Mouse (Mus musculus) lung, embryonic 16.5 days (tissue): Measurements from ENCODE around the gene Mybpc3. TPM values are rescaled to one million over a fixed set of nuclear protein-coding genes. Genes with fewer than 3 reads are reported as not detected.
"Not testable (repeated sequence)": the region's sequence is repeated elsewhere in the genome, so short reads cannot be mapped to it uniquely, and the experiment has no call there.

Experiments
- ATAC-seq: fragments of 200-750 bp; cut with Nextera tagmentation; 2 replicates; pipeline ENCODE4 v1.8.0; 2017; ENCODE audit warnings: low read depth, mild to moderate bottlenecking, moderate library complexity
- H3K27ac ChIP-seq: fragments of 300-500 bp; sonication (generic); 2 replicates; pipeline ENCODE4 v1.5.1; 2014; ENCODE audit warnings: mild to moderate bottlenecking, control low read depth, low read length
- H3K27me3 ChIP-seq: fragments of 300-500 bp; sonication (generic); 2 replicates; pipeline ENCODE4 v1.6.1; 2014; ENCODE audit warnings: low read depth, low read length, mixed read lengths; ENCODE audit not compliant: control insufficient read depth, insufficient read depth
- H3K36me3 ChIP-seq: fragments of 300-500 bp; sonication (generic); 2 replicates; pipeline ENCODE4 v1.6.1; 2014; ENCODE audit warnings: low read length; ENCODE audit not compliant: control insufficient read depth, insufficient read depth
- H3K4me1 ChIP-seq: fragments of 300-500 bp; sonication (generic); replicated peaks from 2 replicates; pipeline ENCODE4 v1.6.1; 2014; ENCODE audit warnings: low read length, mixed read lengths; ENCODE audit not compliant: control insufficient read depth, insufficient read depth
- H3K4me2 ChIP-seq: fragments of 300-500 bp; sonication (generic); 2 replicates; pipeline ENCODE4 v1.6.1; 2014; ENCODE audit warnings: low read depth, low read length, control low read depth
- H3K4me3 ChIP-seq: fragments of 300-500 bp; sonication (generic); 2 replicates; pipeline ENCODE4 v1.5.1; 2014; ENCODE audit warnings: mild to moderate bottlenecking, low read length, control low read depth
- H3K9ac ChIP-seq: fragments of 300-500 bp; sonication (generic); 2 replicates; pipeline ENCODE4 v1.6.1; 2014; ENCODE audit warnings: low read length, control low read depth
- H3K9me3 ChIP-seq: fragments of 300-500 bp; sonication (generic); 2 replicates; pipeline ENCODE4 v1.6.1; 2016; ENCODE audit warnings: low read length; ENCODE audit not compliant: control insufficient read depth
- WGBS: fragments of 180-500 bp; shearing (Covaris S2); extraction: QIAGEN DNeasy Blood & Tissue Kit; methylation state at CpG from one replicate; pipeline ENCODE4 v1.1.7; 2014; 5-methylcytosine and 5-hydroxymethylcytosine counted together
- polyA plus RNA-seq: library from polyadenylated mRNA; unstranded; fragments of >200 nt; fragmentation: Nextera tagmentation; extraction: Ambion mirVana; gene quantifications from 2 replicates; pipeline ENCODE4 v1.2.1, GENCODE M21; 2015

Gene Mybpc3
- polyA plus RNA-seq, 1 experiment from 2014 or later: 18.0 TPM

DNA sequence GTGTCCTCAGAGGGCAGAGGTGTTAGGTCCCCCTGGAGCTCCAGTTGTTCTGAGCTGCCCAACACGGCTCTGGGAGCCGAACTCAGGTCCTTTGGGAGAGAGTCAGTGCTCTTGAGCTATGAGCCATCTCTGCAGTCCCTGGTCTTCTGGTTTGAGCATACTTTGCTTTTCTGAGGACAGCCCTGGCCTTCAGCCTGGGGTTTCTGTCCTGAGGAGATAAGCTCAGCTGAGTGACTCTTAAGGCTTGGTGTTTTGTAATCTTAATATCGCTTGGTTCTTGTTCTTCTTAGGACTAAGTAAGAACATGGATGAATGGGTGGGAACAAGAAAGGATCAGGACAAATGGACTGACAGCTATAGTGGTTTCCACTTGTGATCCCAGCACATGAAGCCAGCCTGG, 9.8 kb upstream of the Mybpc3 start:
- Histone ChIP-seq H3K9me3 (no peaks in the 10 kb centered on the region), H3K4me1 (no peaks in the 10 kb centered on the region), H3K4me3 (no peak overlapping the region), H3K27ac (no peak overlapping the region), H3K27me3 (no peaks in the 10 kb centered on the region), H3K36me3 (no peaks in the 10 kb centered on the region), H3K9ac (no peak overlapping the region), H3K4me2 (no peak overlapping the region)
- no peak for ATAC-seq
- 73% methylated on average over 3 of the region's 3 CpGs for WGBS

DNA sequence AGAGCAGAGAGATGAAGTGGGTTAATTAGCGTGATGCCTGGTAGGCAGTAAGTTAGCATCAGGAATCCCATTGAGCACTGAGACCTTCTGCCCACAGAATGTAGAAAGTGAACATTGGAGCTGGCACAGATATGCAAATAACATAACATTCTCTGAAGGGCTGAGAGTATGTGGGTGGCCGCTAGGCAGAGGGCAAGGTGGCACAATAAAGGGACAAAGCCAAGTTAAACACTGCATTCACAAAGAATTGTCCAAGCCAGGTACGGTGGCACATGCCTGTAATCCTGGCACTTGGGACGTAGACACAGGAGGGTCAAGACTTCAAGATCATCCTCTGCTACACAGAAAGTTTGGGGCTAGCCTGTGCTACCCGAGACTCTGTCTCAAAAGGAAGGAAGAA, 8.7 kb upstream of the Mybpc3 start:
- no peak overlapping the region for H3K4me3 ChIP-seq
- no peaks in the 10 kb centered on the region for H3K27me3 ChIP-seq
- 69% methylated on average over 5 of the region's 5 CpGs for WGBS
- no peak overlapping the region for H3K9ac ChIP-seq
- no peaks in the 10 kb centered on the region for H3K36me3 ChIP-seq
- H3K27ac ChIP-seq: no peak overlapping the region
- no peak overlapping the region for H3K4me2 ChIP-seq
- no peaks in the 10 kb centered on the region for H3K9me3 ChIP-seq
- no peak for ATAC-seq
- no peaks in the 10 kb centered on the region for H3K4me1 ChIP-seq

DNA sequence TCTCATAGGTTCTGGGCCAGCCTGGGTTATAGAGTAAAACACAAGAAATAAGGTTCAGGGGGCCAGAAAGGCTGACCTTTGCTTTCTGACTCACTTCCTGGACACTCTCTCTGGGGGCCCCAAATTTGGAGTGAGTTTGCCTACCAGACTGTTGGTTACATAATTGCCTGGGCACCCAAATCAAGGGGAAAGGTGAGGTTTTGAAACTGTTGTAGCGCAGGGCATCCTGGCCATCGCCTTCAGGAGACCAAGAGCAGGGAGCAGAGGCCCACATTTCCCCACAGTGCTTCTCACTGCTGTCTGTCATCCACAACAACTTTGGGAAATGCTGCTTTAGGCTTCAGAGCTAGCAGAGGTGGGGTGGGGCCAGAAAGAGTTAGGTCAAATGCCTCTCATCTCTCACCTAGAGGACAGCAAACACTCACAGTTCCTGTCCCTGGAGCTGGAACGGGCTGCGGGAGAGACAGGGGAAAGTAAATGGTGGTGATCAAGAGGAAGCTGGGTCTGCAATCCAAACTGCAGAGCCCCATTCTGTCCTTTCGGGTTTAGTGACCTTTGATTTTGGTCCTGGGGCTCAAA, 8.0 kb upstream of the Mybpc3 start:
- Histone ChIP-seq H3K36me3 (no peaks in the 10 kb centered on the region), H3K9me3 (no peaks in the 10 kb centered on the region), H3K9ac (no peak overlapping the region), H3K27me3 (no peaks in the 10 kb centered on the region), H3K4me1 (no peaks in the 10 kb centered on the region), H3K4me3 (no peak overlapping the region), H3K27ac (no peak overlapping the region), H3K4me2 (no peak overlapping the region)
- 66% methylated on average over 5 of the region's 5 CpGs for WGBS
- ATAC-seq: no peak

DNA sequence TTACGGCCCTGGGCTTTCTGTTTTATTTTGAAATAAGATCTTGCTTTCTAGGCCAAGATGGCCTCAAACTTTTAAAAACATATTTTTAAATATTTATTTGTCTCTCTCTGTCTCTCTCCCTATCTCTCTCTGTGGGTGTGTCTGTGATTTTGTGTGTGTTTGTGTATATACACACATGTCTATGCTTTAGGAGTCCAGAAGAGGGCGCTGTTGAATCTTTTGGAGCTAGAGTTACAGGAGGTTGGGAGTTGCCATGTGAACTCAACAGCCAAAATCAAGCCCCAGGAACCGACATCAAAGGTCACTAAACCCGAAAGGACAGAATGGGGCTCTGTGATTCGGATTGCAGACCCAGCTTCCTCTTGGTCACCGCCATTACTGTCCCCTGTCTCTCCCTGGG, 7.5 kb upstream of the Mybpc3 start:
- H3K4me3 ChIP-seq: no peak overlapping the region
- H3K36me3 ChIP-seq: no peaks in the 10 kb centered on the region
- H3K27ac ChIP-seq: no peak overlapping the region
- H3K27me3 ChIP-seq: no peaks in the 10 kb centered on the region
- peaks cover 2% of the 10 kb centered on the region; the same call in 1 of the 2 replicates for H3K4me1 ChIP-seq
- ATAC-seq: no peak
- H3K9me3 ChIP-seq: no peaks in the 10 kb centered on the region
- WGBS: 84% methylated on average over 6 of the region's 6 CpGs
- H3K4me2 ChIP-seq: no peak overlapping the region
- H3K9ac ChIP-seq: no peak overlapping the region

DNA sequence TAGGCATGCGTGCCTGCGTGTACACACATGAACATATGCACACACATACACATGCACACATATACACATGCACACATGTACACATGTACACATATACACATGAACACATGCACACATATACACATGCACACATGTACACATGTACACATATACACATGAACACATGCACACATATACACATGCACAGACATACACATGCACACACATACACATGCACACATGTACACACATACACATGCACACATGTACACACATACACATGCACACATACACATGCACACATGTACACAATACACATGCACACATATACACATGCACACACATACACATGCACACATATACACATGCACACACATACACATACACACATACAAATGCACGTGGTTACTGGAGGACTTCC, 6.1 kb upstream of the Mybpc3 start:
- not testable (repeated sequence) for H3K9me3 ChIP-seq, H3K9ac ChIP-seq, ATAC-seq, H3K27ac ChIP-seq, H3K27me3 ChIP-seq, H3K4me3 ChIP-seq, H3K4me2 ChIP-seq, H3K36me3 ChIP-seq, H3K4me1 ChIP-seq
- 79% methylated on average over 3 of the region's 3 CpGs for WGBS

DNA sequence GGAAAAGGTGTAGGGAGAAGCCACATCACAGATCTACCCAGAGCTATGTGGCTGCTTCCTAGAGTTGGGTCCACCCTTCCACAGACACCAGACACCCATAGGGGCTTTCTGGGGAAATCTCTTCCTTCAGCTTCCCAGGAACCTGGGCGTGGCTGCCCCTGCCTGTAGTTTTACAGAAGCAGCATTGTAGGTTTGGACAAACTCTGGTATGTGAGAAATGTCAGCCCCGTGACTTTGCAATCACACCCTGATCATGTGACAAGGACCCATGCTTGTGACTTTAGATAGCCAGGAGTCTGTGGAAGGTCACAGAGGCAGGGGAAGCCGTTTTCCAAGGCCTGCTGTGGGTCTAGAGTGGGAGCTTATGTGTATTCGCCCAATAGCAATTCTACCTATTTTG, 5.5 kb upstream of the Mybpc3 start:
- H3K4me2 ChIP-seq: no peak overlapping the region
- H3K36me3 ChIP-seq: no peaks in the 10 kb centered on the region
- no peak overlapping the region for H3K4me3 ChIP-seq
- H3K4me1 ChIP-seq: peaks cover 4% of the 10 kb centered on the region; the same call in 1 of the 2 replicates
- whole genome bisulfite sequencing: 32% methylated on average over 4 of the region's 4 CpGs
- ATAC-seq: no peak
- no peaks in the 10 kb centered on the region; the same call in 1 of the 2 replicates for H3K27me3 ChIP-seq
- peak overlapping the region; percentile 33; the same call in 1 of the 2 replicates for H3K27ac ChIP-seq
- H3K9ac ChIP-seq: no peak overlapping the region
- no peaks in the 10 kb centered on the region for H3K9me3 ChIP-seq

DNA sequence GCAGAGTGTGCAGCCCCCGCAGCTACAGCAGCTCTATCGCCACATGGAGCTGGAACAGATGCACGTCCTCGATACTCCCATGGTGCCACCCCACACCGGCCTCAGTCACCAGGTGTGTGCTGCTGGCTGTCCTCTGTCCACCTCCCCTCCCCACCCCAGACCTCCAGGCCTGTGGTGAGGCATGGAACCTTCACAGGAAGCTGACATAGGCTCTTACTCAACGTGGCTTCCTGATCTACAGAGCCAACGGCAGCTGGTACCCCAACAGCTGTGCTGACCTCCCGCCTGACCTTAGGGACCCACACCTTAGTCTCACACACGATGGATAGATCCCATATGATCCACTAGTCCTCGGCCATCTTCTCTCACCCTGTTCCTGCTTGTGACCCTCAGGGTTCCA, 4.6 kb upstream of the Mybpc3 start:
- Histone ChIP-seq H3K27me3 (no peaks in the 10 kb centered on the region; the same call in 1 of the 2 replicates), H3K27ac (no peak overlapping the region), H3K4me3 (no peak overlapping the region), H3K36me3 (no peaks in the 10 kb centered on the region), H3K9ac (no peak overlapping the region), H3K4me1 (peaks cover 4% of the 10 kb centered on the region; the same call in 1 of the 2 replicates), H3K9me3 (no peaks in the 10 kb centered on the region), H3K4me2 (no peak overlapping the region)
- ATAC-seq: no peak
- 62% methylated on average over 10 of the region's 10 CpGs for WGBS

DNA sequence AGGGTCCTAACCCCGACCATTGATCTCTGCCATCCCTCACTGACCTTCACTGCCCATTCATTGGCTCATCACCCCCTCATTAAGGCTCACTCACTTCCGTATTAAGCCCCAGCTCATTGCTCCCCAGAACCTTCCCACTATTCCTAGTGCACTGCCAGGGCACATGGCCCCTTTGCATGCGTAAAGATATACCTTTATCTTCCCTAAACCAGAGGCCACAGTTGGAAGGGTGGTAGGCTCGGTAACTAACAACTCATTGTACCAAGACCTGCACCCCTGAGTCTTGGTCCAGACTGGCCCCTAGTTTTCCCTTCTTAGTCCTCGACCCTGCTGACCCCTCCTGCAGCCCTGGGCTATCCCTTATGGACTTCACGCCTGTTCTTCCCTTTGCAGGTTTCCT, 4.1 kb upstream of the Mybpc3 start:
- no peak for ATAC-seq
- Histone ChIP-seq H3K9ac (no peak overlapping the region), H3K4me1 (peaks cover 4% of the 10 kb centered on the region; the same call in 1 of the 2 replicates), H3K4me3 (no peak overlapping the region), H3K27me3 (no peaks in the 10 kb centered on the region; the same call in 1 of the 2 replicates), H3K36me3 (no peaks in the 10 kb centered on the region), H3K4me2 (no peak overlapping the region), H3K27ac (no peak overlapping the region), H3K9me3 (no peaks in the 10 kb centered on the region)
- 73% methylated on average over 6 of the region's 6 CpGs for WGBS

DNA sequence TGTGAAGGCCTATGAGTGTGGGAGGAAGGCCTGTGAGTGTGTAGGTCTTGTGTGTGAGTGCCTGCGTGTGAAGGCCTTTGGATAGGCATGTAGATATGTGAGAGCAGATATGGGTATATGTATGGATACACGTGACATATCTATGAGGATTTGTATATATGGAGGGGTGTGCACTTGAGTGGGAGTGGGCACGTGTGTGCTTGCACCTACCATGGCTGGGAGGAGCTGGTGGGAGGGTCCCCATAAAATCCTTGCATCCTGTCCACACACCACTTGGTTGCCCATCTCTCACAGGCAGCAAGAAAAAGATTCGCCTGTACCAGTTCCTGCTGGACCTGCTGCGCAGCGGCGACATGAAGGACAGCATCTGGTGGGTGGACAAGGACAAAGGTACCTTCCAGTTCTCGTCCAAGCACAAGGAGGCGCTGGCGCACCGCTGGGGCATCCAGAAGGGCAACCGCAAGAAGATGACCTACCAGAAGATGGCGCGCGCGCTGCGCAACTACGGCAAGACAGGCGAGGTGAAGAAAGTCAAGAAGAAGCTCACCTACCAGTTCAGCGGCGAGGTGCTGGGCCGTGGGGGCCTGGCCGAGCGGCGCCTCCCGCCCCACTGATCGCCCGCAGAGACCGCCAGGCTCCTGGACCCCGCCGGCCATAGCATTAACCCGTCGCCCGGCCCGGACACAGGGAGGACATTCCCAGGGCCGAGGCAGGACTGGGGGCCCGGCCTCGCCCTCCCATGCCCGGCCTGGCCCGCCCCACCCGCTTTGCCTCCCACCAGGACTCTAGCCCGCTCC, 3.0 kb upstream of the Mybpc3 start:
- WGBS: 6% methylated on average over 42 of the region's 42 CpGs
- Histone ChIP-seq H3K4me2 (peak overlapping the region; percentile 97), H3K9ac (peak overlapping the region; percentile 85), H3K27ac (no peak overlapping the region), H3K9me3 (no peaks in the 10 kb centered on the region), H3K4me1 (peaks cover 4% of the 10 kb centered on the region; the same call in 1 of the 2 replicates), H3K27me3 (no peaks in the 10 kb centered on the region; the same call in 1 of the 2 replicates), H3K36me3 (no peaks in the 10 kb centered on the region), H3K4me3 (peak overlapping the region; percentile 57)
- peak; percentile 78 for ATAC-seq
